Mouse (Mus musculus): Measurements from ENCODE around the gene Gm20823. TPM values are rescaled to one million over a fixed set of nuclear protein-coding genes. Genes with fewer than 3 reads are reported as not detected.
"Not testable (repeated sequence)": the region's sequence is repeated elsewhere in the genome, so short reads cannot be mapped to it uniquely, and the experiment has no call there.

The Gm20823 gene
- total RNA-seq (2021): not detected
- long read RNA-seq, experiment 1: 0 reads
- long read RNA-seq, experiment 2: 0 reads

DNA sequence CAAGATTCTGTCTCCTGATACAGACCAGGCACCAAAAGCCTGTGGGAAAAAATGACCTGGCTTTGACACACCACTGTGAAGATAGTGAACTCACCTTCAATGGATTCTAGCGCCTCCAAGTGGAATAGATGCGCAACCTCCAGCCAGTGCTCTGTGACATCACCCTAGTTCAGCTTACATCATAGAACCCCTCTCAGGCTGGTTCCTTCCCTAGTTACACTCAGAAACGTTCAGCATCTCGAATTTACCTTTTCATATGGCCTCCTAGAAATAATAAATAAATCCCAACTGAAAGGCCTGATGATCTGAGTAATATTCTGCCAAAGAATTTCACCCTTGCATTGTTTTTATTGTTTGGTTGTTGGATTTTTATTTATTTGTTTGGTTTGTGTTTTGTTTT, at the start of gene Gm20823:
TSS of gene Gm20823 (minus strand) at position 101 of the 400 bp plus-strand sequence.
- intact Hi-C loops (cut with DNase I; ENCODE audit: low total_unique reads): not testable (repeated sequence)

More for the DNA sequence above, at the start of gene Gm20823:
- not testable (repeated sequence) for DNase-seq
